Mouse (Mus musculus) thymus, postnatal 10 days (tissue): ENCODE results near the gene Cyp4f17.
"Not testable (repeated sequence)": the region's sequence is repeated elsewhere in the genome, so short reads cannot be mapped to it uniquely, and the experiment has no call there.

Experiments used
- DNase-seq, 2 experiments: peaks; one replicate each; pipeline ENCODE4 v3.0.0; 2021; ENCODE audit warnings: low spot score in 2 of 2

Gene Cyp4f17

DNA sequence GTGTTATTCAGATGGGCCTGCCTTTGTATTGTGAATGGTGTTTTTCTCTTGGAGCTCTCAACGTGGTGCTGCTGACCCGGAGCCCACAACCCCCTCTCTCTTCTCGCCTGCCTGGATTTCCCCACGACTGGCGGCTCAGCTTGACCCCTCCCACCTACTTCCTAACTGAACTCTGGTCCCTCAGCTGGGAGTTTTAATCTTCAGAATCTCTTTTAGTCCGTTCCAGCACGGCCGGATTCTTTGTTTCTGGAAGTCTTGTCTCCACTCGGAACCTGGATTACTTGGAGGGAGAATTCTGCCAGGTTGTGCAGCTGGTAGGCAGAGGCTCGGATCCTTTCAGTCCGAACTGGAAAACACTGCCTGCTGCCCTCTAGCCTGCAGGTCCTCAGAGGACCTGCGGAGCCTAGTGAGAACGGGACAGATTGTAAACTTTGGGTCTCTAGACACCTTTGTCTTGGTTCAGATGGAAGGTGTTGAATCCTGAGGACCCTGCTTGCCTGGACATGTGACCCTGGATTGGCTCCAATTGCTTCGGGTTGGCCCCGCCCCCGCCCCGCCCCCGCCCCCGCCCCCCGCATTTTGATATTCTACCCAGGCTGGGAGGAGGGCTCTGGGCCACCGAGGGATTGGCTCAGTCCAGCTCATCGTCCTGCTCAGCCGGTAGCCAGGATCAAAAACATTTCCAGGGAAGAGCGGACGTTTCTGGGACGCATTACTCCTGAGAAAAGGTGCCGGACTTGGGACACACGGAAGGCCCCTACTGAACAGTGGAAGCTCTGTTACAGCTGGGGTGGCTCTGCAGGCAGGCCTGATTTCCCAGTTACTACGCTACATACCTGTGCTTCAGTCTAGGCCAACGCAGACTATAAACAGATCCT, at the start of gene Cyp4f17:
Cyp4f17 (plus strand) TSS at position 200 of the 878 bp plus-strand sequence.
- no peak for DNase-seq

DNA sequence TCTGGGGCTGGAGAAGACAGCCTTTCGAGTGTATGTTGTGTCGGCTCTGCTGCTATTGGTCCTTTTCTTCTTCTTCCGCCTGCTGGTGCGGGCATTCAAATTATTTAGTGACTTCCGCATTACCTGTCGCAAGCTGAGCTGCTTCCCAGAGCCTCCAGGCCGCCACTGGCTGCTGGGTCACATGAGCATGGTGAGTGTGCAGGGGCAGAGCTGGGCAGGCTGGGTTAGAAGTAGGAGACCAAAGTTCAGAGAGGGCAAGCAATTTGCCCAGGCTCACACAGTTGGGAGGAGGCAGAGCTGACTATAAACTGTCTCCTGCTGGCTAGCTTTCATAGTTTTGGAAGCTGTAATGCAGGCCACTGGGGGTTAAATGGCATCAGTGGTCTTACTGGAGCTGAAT, 37.4 kb upstream of the Cyp4f17 start:
- DNase-seq: no peak

- DNase-seq: no peak
Observed at GRCm38 (mm10) chr17:32470795-32471194, 35.1 kb upstream of the Cyp4f17 start.

GRCm38 (mm10) chr17:32472176-32472575, 33.7 kb upstream of the Cyp4f17 start:
- DNase-seq: no peak

DNA sequence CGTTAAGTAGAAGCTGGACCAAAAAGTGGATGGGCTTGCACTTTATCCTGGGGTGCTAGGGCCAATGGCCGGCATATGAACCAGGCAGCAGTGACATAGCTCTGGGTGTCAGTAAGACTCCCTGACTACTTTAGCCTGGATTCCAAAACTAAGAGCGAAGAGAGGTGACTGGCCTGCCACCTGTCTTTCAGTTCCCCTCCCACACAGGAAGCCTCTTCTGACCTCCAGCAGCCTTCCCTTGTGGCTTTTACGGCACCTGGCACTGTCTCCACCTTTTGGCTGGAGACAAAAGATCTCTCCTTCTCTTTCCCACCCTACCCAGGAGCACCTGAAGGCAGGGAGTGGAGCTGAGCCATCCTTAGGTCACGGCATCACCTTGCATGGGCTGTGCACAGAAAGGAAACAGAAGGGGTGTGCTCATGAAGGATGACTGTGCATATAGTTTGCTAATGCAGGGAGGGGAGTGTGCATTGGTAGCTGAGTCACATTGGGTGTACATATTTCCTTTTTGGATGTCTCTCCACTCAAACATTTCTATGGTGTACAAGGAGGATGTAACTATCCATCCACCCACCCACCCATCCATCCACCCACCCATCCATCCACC, 30.8 kb upstream of the Cyp4f17 start:
- DNase-seq: no peak

DNA sequence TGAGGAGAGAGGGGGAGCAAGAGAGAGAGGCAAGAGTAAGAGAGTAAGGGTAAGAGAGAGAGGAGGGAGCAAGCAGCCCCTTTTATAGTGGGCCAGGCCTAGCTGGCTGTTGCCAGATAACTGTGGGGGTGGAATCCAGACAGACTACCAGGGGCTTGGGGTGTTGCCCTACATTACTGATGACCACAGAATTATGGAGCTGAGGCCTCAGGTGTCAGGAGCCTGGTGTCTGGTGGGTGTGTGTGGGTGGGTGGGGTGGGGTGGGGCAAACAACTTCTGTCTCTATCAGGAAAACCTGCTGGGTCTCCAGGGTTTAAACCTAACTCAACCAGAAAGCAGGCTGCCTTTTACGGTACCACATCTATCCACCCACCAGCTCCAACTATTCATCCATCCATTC, 28.6 kb upstream of the Cyp4f17 start:
- no peak for DNase-seq

DNA sequence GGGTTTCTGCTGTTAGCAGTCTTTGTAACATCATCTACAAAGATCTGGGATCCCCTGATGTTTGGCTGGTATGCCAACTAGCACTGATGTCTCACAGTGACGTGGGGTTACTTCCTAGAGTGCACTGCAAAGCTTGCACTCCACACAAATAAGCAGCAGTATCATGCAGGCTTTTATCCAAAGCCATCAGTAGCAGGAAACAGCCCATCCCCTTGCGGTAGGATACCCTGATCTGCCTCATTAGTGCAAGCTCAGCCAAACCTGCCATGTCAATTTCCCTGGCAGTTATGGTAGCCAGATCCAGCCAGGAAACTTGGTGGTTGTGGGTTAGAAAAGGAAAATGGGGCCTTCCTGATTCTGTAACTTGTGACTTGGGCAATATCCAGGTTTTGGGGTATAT, 27.1 kb upstream of the Cyp4f17 start:
- DNase-seq: no peak

GRCm38 (mm10) chr17:32479554-32480506, 26.0 kb upstream of the Cyp4f17 start:
- DNase-seq: peak in 1 of 2 experiments; percentile 19

GRCm38 (mm10) chr17:32481766-32482165, 24.1 kb upstream of the Cyp4f17 start:
- DNase-seq: no peak

GRCm38 (mm10) chr17:32483200-32483599, 22.6 kb upstream of the Cyp4f17 start:
- DNase-seq: peak; percentile 9 to 55

DNA sequence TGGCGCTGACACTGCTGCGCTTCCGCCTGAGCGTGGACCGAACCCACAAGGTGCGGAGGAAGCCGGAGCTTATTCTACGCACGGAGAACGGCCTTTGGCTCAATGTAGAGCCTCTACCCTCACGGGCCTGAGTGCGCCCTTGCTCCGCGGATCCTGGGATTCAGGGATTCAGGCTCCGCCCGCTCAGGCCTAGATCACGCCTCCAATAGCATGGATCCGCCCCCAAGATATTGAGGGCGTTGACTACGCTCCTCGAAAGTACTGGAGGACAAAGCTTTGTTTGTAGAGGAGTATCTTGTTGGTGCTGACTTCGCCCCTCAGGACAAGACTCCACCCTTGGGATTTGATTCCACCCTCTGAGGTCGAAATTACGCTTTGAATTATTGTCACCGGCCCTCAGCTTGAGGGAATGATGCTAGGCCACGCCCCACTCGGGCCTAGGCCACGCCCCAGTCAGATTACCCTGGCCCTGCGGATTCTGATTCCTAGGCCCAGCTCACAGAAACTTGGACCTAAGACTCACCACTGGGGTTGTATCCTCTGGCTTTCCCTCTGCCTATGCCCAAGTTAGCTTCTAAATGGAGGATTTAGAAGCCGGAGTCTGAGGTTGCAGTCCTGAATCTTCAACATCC, 13.4 kb upstream of the Cyp4f17 start:
- DNase-seq: no peak

DNA sequence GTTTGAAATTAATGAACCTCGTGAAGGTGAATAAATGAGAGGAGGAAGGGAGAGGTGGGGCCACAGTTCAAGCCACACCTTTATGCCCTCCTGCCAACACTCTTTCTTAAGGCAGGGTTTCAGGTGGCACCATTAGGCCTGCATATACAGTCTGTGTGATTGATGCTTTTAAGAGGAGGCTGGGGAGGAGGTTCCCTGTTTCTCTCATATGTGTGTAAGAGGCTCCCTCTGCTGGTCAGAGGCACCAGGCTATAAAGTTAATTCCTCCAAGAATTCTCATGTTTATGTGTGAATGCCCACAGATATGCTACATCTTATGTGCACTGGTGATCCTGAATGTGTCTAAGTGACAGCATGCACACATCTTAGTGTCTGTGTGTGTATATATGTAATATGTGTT, 11.2 kb upstream of the Cyp4f17 start:
- peak; percentile 44 to 73 for DNase-seq

GRCm38 (mm10) chr17:32500511-32500910, 5.3 kb upstream of the Cyp4f17 start:
- DNase-seq: not testable (repeated sequence)

DNA sequence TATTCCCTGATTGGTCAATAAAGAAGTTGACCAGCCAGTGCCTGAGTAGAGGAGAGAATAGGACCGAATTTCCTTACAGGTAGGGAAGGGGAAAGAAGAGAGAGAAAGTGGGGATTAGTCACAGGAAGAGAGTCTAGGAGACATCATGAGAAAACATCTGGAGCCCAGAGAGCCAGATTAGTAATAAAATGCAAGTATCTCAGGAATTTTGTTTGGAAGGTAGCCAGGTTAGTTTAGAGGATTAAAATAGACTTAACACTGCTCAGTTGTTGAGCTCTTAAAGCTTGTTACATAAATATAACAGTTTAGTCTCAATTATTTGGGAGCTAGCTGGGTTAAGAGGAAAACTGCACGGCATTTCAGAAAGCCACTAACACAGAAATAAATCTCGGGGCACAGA, 4.8 kb upstream of the Cyp4f17 start:
- DNase-seq: no peak

DNA sequence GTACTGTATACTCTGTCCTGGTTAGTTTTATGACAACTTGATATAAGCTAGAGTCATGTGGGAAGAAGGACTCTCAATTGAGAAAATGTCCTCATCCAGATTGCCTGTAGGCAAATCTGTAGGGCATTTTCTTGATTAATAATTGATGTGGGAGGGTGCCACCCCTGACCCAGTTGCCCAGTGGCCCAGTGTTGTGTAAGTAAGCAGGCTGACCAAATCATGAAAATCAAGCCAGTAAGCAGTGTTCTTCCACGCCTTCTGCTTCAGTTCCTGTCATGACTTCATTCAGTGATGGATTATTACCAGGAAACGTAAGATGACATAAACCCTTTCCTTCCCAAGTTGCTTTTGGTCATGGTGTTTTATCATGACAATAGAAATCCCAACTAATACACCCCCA, 2.7 kb upstream of the Cyp4f17 start:
- no peak for DNase-seq

DNA sequence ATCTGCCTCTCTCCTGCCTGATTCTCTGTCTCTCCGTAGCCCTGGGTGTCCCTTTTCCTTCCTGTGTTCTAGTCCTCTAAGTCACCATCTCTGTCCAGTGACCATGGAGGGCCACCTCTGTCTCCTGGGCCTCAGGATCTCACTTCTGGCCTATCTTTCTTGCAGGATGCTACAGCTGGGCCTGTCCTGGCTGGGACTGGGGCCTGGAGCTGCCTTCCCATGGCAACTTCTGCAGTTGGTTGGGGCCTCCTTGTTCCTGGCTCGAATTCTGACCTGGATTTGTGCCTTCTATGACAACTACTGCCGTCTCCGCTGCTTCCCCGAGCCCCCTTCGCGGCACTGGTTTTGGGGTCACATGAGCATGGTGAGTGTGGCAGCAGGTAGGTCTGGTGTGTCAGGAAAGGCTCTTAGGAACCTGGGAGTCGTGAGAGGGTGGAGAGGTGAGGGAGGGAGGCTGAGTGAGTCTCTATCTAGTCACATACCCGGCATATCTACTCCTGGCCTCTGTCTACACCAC, 937 bp downstream of the Cyp4f17 start:
- DNase-seq: no peak

DNA sequence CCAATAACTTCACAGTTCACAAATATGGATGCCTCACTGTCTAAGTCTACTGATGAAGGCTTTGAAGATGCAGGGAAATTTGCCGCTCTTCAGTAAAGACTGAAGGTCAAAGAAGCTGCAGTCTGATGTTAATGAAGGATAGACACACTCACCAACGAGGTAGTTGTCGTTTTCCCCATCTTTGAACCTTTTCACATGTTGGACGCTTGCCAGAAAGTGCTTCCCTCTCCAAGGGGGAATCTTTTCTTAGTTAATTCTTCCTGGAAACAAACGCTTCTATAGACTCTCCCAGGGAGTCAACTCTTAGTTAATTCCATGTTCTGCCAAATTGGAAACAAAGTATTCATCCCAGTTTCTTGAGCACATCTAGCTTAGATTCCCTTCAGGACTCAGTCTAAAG, 10.3 kb downstream of the Cyp4f17 start:
- no peak for DNase-seq

DNA sequence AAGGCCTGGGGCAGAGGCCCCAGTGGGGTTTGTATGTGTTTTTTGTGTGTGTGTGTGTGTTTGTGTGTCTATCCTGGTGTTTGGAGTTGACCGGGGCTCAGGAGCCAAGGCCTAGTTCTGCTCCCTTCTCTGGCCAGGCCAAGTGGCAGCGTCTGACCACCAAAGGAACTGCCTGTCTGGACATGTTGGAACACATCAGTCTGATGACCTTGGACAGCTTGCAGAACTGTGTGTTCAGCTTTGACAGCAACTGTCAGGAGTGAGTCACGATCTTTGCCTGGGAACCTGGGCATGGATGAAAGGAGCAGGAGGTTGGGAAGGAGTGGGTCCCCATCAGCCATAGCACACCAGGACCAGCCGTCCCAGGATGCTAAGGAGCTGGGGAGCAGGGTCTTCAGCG, 16.1 kb downstream of the Cyp4f17 start:
- DNase-seq: no peak

GRCm38 (mm10) chr17:32522386-32522785, 16.5 kb downstream of the Cyp4f17 start:
- DNase-seq: no peak

DNA sequence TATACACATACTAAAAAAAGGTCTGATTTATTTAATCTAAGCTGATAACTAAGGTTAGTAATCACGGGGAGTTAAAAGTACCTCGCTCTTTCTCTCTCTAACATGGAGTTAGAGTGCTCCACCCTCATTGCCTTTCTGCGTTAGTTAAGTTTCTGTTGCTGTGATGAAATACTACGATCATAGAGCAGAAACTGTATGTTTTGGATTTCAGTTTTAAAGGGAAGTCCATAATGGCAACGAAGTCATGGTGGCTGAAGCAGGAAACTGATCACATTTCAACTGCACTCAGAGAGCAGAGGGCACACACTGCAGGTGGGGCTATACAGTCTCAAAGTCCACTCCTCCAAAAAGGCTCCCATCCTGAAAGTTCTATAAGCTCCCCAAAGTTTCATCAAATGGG, 17.0 kb downstream of the Cyp4f17 start:
- DNase-seq: no peak

DNA sequence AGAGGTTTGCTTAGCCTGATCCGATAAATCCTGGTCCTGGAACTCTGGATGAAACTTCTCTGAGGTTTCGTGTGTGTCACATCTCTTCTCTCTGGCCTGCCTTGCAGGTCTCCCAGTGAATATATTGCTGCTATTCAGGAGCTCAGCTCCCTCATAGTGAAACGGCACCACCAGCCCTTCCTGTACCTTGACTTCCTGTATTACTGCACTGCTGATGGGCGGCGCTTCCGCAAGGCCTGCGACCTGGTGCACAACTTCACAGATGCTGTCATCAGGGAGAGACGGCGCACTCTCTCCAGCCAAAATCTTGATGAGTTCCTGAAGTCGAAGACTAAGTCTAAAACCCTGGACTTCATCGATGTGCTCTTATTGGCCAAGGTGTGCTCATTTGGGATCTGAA, 18.0 kb downstream of the Cyp4f17 start:
- peak; percentile 16 to 33 for DNase-seq
